Mouse (Mus musculus) lung, adult 2 months (tissue): ENCODE measurements at regions not wholly inside any gene's neighbourhood (a gene's known extent, or its start where the extent isn't known, plus 50 kb on each side); places are given as distances from the start of the nearest gene placed in this dataset.

ENCODE experiments used
- CTCF ChIP-seq: fragments of 200-500 bp; IDR thresholded peaks from 2 replicates; pipeline ENCODE4 v1.5.1; 2011; ENCODE audit warnings: mild to moderate bottlenecking, low read length, control low read depth; ENCODE audit not compliant: insufficient read depth
- POLR2A ChIP-seq: fragments of 200-500 bp; IDR thresholded peaks from 2 replicates; pipeline ENCODE4 v1.6.1; 2011; ENCODE audit warnings: low read depth, mild to moderate bottlenecking, control low read depth, low read length, borderline replicate concordance; ENCODE audit errors: extremely low read depth

- TF ChIP-seq POLR2A = no peak
- no peak for TF ChIP-seq CTCF
Measured at GRCm38 (mm10) chr10:37338073-37338912, 199.6 kb upstream of the Marcks start.
